Mouse (Mus musculus): ENCODE measurements around the gene Ube2g1. TPM values are rescaled to one million over a fixed set of nuclear protein-coding genes. Genes with fewer than 3 reads are reported as not detected.
"Not testable (repeated sequence)": the region's sequence is repeated elsewhere in the genome, so short reads cannot be mapped to it uniquely, and the experiment has no call there.

The Ube2g1 gene
- total RNA-seq, 2 experiments from 2014 or later: 54.9 to 60.6 TPM

GRCm38 (mm10) chr11:72688242-72688641 is 81.2 kb downstream of the Ube2g1 start:
- DNase-seq: peak in 1 of 2 experiments; percentile 7

GRCm38 (mm10) chr11:72689115-72689514 is 82.0 kb downstream of the Ube2g1 start:
- intact Hi-C loops (cut with DNase I): no loop called here
- DNase-seq: no peak

More at GRCm38 (mm10) chr11:72688242-72688641, 81.2 kb downstream of the Ube2g1 start:
- intact Hi-C loops (cut with DNase I): no loop called here

- intact Hi-C loops (cut with DNase I): loop anchor here (5.0 kb wide), 1 partner anchor 83 kb away; the partner anchor contains the start of gene Ube2g1
These were observed 82.7 kb downstream of the Ube2g1 start, which contains the start of gene Ankfy1 for GRCm38 (mm10) chr11:72689551-72690510. Ankfy1 (plus strand) TSS chr11:72690006.

GRCm38 (mm10) chr11:72692353-72692752 is 85.3 kb downstream of the Ube2g1 start:
- intact Hi-C loops (cut with DNase I): loop anchor here (5.0 kb wide), 1 partner anchor 85 kb away; the partner anchor contains the start of gene Ube2g1
- no peak for DNase-seq

More at GRCm38 (mm10) chr11:72689551-72690510, 82.7 kb downstream of the Ube2g1 start, which contains the start of gene Ankfy1:
- DNase-seq: peak; percentile 95 to 99

- DNase-seq: no peak
- intact Hi-C loops (cut with DNase I): no loop called here
These were observed 87.9 kb downstream of the Ube2g1 start for GRCm38 (mm10) chr11:72695025-72695424.

GRCm38 (mm10) chr11:72696368-72696971 is 89.4 kb downstream of the Ube2g1 start:
- intact Hi-C loops (cut with DNase I): no loop called here
- no peak for DNase-seq

GRCm38 (mm10) chr11:72697323-72697722 is 90.2 kb downstream of the Ube2g1 start:
- DNase-seq: no peak
- intact Hi-C loops (cut with DNase I): no loop called here

- intact Hi-C loops (cut with DNase I); DNase-seq: not testable (repeated sequence)
These were observed 98.0 kb downstream of the Ube2g1 start for GRCm38 (mm10) chr11:72705111-72705510.

GRCm38 (mm10) chr11:72712721-72713120 is 105.6 kb downstream of the Ube2g1 start:
- DNase-seq: no peak
- intact Hi-C loops (cut with DNase I): loop anchor here (5.0 kb wide), 1 partner anchor 275 kb away; the partner anchor contains the start of gene Ggt6

GRCm38 (mm10) chr11:72718161-72718560 is 111.1 kb downstream of the Ube2g1 start:
- DNase-seq: no peak

GRCm38 (mm10) chr11:72723165-72723564 is 116.1 kb downstream of the Ube2g1 start:
- no peak for DNase-seq
- intact Hi-C loops (cut with DNase I): loop anchor here (10.0 kb wide), 1 partner anchor 368 kb away; no protein-coding TSS in a partner anchor

More at GRCm38 (mm10) chr11:72718161-72718560, 111.1 kb downstream of the Ube2g1 start:
- intact Hi-C loops (cut with DNase I): loop anchor here (5.0 kb wide), 1 partner anchor 56 kb away; no protein-coding TSS in a partner anchor

GRCm38 (mm10) chr11:72723871-72724270 is 116.8 kb downstream of the Ube2g1 start:
- DNase-seq: peak in 1 of 2 experiments; percentile 27

GRCm38 (mm10) chr11:72726023-72726422 is 118.9 kb downstream of the Ube2g1 start:
- intact Hi-C loops (cut with DNase I): loop anchor here (10.0 kb wide), 1 partner anchor 371 kb away; no protein-coding TSS in a partner anchor
- DNase-seq: peak; percentile 13 to 14

More at GRCm38 (mm10) chr11:72723871-72724270, 116.8 kb downstream of the Ube2g1 start:
- intact Hi-C loops (cut with DNase I): loop anchor here (1.0 to 10.0 kb wide), 2 partner anchors 151 to 369 kb away; no protein-coding TSS in a partner anchor

GRCm38 (mm10) chr11:72733736-72734135 is 126.7 kb downstream of the Ube2g1 start:
- no peak for DNase-seq
- intact Hi-C loops (cut with DNase I): no loop called here

GRCm38 (mm10) chr11:72734840-72735518 is 127.9 kb downstream of the Ube2g1 start:
- intact Hi-C loops (cut with DNase I): no loop called here
- DNase-seq: peak in 1 of 2 experiments; percentile 6

- DNase-seq: no peak
- intact Hi-C loops (cut with DNase I): no loop called here
These were observed 128.4 kb downstream of the Ube2g1 start for GRCm38 (mm10) chr11:72735519-72735860.
